Mouse (Mus musculus) gastrocnemius, adult 2 months (tissue): ENCODE results near the gene Vwa2. TPM values are rescaled to one million over a fixed set of nuclear protein-coding genes. Genes with fewer than 3 reads are reported as not detected.

Source experiments
- DNase-seq: peaks from one replicate; pipeline ENCODE4 v3.0.0; 2022
- H3K27ac ChIP-seq: fragments of 200-600 bp; 2 replicates; pipeline ENCODE4 v1.8.1; 2022; ENCODE audit warnings: mild to moderate bottlenecking
- H3K4me3 ChIP-seq: fragments of 200-600 bp; 2 replicates; pipeline ENCODE4 v1.8.1; 2022; ENCODE audit warnings: mild to moderate bottlenecking, moderate library complexity
- CTCF ChIP-seq: fragments of 200-600 bp; IDR thresholded peaks from 2 replicates; pipeline ENCODE4 v1.8.1; 2022; ENCODE audit warnings: antibody characterized with exemption, mild to moderate bottlenecking, moderate library complexity
- intact Hi-C: fragments of 180-260 bp; cut with DNase I; formaldehyde crosslinking; loops from one replicate; pipeline ENCODE4 v1.15.1; 2025
- long read RNA-seq, 2 experiments: library from polyadenylated mRNA; stranded (forward); transcript quantifications; one replicate each; pipeline ENCODE4 v2.0.0; 2021
- total RNA-seq, 2 experiments: library from RNA; stranded (reverse); gene quantifications; 2 replicates each; pipeline ENCODE4 v1.2.3; 2021

Gene Vwa2
- not detected for total RNA-seq
- long read RNA-seq, experiment 1, result 0 reads
- long read RNA-seq, experiment 2, result 0 reads

- H3K27ac ChIP-seq, result no peak within 1 kb of the TSS
- DNase-seq, result peak; percentile 28
- intact Hi-C loops, result no loop called here
- peak within 1 kb of the TSS; percentile 65 for H3K4me3 ChIP-seq
- no peak for TF ChIP-seq CTCF
Measured at GRCm38 (mm10) chr19:56873816-56874600, at the start of gene Vwa2. Gene Vwa2, plus strand, starts transcription at chr19:56874249.

DNA sequence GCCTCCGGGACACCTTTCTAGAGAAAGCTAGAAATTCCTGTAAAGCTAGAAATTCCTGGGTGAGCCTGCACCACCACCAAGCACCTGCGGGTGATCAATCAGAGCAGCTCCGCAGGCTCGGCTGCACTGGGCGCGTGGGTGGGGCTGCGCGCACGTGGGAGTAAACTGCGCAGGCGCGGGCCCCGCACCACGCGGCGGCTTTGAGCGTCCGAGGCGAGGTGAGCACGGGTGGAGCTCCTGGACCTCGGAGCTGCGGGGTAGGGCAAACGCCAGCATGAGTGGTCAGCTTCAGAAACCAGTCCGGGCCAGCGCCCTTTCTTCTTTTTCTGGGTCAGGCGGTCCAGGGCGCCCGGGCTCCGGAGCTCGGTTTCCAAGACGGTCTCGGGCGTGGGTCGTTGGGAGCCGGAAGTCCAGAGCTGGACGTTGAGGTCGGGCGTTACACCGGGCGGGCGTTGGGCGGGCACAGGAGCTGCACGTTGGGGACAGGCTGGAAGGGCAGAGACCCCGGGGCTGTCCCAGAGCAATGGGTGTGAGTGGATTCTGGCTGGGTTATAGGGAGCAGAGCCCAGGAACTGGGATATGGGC, 47.9 kb upstream of the Vwa2 start, which contains the start of gene Tdrd1:
TSS of gene Tdrd1 (plus strand) at position 163 of the 585 bp plus-strand sequence.
- DNase-seq, result no peak
- Histone ChIP-seq H3K27ac (no peak within 1 kb of the TSS), H3K4me3 (no peak within 1 kb of the TSS)
- TF ChIP-seq CTCF, result no peak
- intact Hi-C loops, result no loop called here

DNA sequence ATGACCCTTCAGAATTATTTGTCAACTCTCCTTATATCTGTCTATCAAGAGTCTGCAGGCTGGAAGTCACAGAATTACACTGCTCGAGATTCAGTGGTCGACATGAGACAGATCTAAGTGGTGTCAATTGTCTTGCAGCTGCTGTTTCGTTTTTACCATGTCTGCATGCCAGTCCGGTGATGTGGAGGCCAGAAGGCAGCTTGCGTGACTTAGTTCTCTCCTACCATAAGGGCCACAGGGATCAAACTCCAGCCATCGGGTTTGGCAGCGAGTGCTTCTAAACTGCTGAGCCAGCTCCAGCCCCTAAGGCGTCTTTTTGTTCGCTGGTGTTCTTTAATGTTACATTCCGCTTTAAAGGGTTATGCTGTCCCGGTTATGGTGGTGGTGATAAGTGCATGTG, 45.7 kb upstream of the Vwa2 start:
- DNase-seq, result no peak
- no peak overlapping the region for H3K27ac ChIP-seq
- intact Hi-C loops, result no loop called here
- H3K4me3 ChIP-seq, result no peak overlapping the region
- no peak for TF ChIP-seq CTCF

GRCm38 (mm10) chr19:56829267-56829666, 44.8 kb upstream of the Vwa2 start:
- DNase-seq, result no peak
- TF ChIP-seq CTCF, result no peak
- intact Hi-C loops, result no loop called here
- Histone ChIP-seq H3K27ac (no peak overlapping the region), H3K4me3 (no peak overlapping the region)

- no peak for DNase-seq
- H3K27ac ChIP-seq, result no peak overlapping the region
- no peak overlapping the region for H3K4me3 ChIP-seq
- intact Hi-C loops, result no loop called here
- no peak for TF ChIP-seq CTCF
Measured at GRCm38 (mm10) chr19:56830163-56830562, 43.9 kb upstream of the Vwa2 start.

DNA sequence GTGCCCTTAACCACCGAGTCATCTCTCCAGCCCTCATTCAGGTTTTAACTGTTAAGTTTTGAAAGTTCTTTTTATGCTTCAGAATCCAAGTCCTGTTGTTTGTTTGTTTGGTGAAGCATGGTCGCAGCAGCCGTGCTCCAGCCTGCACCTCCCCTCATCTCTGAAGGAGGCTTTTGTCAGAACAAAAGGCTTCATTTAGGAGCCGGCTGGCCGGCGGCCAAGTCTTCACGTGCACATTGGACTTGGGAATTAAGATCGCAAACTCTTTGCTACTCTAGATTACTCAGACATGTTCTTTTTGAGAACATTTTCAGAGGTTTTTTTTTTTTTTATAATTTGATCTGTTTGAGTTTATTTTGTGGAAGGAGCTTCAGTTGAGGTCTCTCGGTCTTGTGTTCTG, 38.7 kb upstream of the Vwa2 start:
- no peak for TF ChIP-seq CTCF
- intact Hi-C loops, result no loop called here
- no peak overlapping the region for H3K27ac ChIP-seq
- no peak for DNase-seq
- H3K4me3 ChIP-seq, result no peak overlapping the region

- no peak overlapping the region for H3K4me3 ChIP-seq
- no peak overlapping the region for H3K27ac ChIP-seq
- DNase-seq, result peak; percentile 51
- peak; percentile 48 for TF ChIP-seq CTCF
- intact Hi-C loops, result no loop called here
Measured at GRCm38 (mm10) chr19:56838942-56839706, 34.9 kb upstream of the Vwa2 start.

DNA sequence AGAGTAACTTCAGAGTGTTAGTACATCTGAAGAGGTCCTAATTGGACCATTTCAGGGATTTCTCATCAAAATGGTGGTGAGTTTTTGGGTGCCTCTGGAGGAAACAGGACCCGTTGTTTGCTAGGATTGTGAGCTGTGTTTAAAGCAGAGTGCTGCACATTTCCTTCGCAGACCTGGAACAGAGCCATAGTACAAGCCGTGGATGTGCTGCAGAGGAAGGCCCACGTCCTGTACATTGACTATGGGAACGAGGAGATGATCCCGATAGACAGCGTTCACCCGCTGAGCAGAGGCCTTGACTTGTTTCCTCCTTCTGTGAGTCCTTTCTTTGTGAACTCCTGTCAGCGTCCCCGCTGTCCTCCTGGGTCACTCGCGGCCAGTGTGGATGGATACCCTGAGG, 31.1 kb upstream of the Vwa2 start:
- no peak overlapping the region for H3K27ac ChIP-seq
- no peak overlapping the region for H3K4me3 ChIP-seq
- DNase-seq, result no peak
- intact Hi-C loops, result no loop called here
- no peak for TF ChIP-seq CTCF

DNA sequence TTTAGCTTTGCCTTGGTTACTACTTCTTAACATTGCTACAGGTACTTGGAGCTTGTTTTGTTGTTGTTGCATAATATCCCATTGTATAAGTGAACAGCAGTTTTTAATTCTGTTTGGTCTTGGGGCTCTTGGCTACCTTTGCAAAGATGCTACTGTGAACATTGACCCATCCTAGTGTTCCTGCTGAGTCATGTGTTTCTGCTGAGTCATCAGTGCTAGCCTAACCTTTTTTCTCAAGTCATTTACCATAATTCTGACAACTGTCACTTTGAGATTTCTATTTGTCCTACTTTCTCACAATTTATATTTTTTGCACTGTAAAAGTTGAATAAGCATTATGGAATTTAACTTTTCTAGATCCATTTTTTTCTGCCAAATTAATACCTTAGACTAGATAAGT, 21.5 kb upstream of the Vwa2 start:
- DNase-seq, result no peak
- Histone ChIP-seq H3K4me3 (no peak overlapping the region), H3K27ac (no peak overlapping the region)
- TF ChIP-seq CTCF, result no peak
- intact Hi-C loops, result no loop called here

DNA sequence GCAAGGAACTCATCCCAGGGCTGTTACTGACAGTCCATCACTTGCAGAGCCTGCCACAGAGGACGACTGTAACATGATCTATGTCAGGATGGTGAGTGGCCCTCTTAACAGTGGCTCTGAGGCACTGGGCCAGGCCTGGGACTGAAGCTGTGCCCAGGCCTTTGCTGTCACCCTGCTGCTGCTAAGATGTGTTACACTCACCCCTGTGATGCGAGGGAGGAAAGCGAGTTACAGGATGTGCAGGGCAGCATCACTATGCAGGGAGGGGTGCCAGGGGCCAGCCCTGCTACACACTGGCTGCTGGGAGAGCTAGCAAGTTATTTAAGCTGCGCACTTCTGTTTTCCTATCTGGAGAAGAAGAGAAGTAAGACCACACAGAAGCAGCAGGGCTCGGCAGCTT, 17.6 kb upstream of the Vwa2 start:
- H3K4me3 ChIP-seq, result no peak overlapping the region
- no peak overlapping the region for H3K27ac ChIP-seq
- intact Hi-C loops, result no loop called here
- DNase-seq, result peak; percentile 46
- TF ChIP-seq CTCF, result peak; percentile 4; the same call in 1 of the 2 replicates

- DNase-seq, result no peak
- no peak for TF ChIP-seq CTCF
- intact Hi-C loops, result no loop called here
- no peak overlapping the region for H3K27ac ChIP-seq
- H3K4me3 ChIP-seq, result no peak overlapping the region
Measured at GRCm38 (mm10) chr19:56867701-56868100, 6.3 kb upstream of the Vwa2 start.

DNA sequence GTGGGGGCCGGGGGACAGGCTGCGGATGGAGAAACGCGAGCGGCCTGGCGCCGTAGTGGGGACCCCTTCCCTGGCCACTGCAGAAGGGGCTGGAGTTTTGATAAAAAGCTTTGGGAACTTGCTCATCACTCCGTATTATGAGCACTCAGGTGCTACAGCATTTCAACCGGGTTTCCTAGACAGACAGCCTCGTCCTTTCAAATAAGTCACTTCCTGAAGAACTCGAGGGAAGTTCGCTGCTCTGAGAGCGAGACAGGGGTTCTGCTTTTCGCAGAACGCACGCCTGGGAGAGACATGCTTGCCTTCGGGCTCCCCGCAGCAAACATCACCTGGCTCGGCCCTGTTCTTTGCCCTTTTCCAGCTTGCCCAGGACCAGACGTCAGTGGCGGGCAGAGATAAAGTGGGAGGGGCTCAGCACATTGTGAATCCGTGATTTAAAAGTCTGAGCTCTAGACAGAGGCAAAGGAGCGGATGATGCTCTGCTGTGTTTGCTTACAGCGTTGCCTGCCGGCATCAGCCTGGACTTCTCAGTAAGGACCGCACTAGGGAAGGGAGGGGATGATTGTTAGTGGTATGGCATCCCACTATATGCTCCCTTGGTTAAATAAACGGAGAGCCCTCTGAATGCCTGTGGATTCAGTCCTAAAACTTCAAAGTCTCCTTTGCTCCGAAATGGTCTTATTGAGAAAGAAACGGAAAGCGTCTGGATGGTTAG, 709 bp downstream of the Vwa2 start:
- Histone ChIP-seq H3K27ac (no peak overlapping the region), H3K4me3 (peak overlapping the region; percentile 65)
- DNase-seq, result no peak
- intact Hi-C loops, result no loop called here
- TF ChIP-seq CTCF, result no peak
